Mouse (Mus musculus) bone marrow, adult 2 months (tissue): ENCODE results near the gene Mical2.

Source experiments
- CTCF ChIP-seq: fragments of 200-500 bp; IDR thresholded peaks from 2 replicates; pipeline ENCODE4 v1.5.1; 2011; ENCODE audit warnings: low read length, control low read depth; ENCODE audit not compliant: control insufficient read depth, insufficient read depth
- POLR2A ChIP-seq: fragments of 200-500 bp; IDR thresholded peaks from 2 replicates; pipeline ENCODE4 v1.6.1; 2011; ENCODE audit warnings: low read depth, mild to moderate bottlenecking, control low read depth, low read length, borderline replicate concordance; ENCODE audit not compliant: control insufficient read depth

DNA sequence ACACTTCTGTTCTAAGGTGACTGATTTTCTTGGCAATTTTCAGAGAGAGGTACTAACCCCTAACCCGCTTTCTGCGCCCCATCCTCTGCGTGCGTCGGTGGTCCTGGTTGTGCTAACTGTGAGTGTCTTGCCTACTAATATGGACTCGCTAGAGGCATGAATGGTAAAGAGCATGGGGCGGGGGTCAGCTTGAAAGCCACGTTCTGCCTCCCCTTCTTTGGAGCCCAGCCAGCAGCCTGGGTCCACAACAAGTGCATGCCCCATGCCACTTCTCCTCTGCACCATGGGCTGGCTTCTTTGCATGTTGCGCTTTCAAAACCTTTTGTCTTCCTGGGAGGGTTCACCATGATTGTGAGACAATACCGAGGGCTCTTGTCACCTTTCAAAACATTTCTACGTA is 128.3 kb downstream of the Mical2 start:
- no peak for TF ChIP-seq CTCF
- TF ChIP-seq POLR2A, result no peak
